Mouse (Mus musculus): Measurements from ENCODE around the gene C3ar1.

Gene C3ar1

DNA sequence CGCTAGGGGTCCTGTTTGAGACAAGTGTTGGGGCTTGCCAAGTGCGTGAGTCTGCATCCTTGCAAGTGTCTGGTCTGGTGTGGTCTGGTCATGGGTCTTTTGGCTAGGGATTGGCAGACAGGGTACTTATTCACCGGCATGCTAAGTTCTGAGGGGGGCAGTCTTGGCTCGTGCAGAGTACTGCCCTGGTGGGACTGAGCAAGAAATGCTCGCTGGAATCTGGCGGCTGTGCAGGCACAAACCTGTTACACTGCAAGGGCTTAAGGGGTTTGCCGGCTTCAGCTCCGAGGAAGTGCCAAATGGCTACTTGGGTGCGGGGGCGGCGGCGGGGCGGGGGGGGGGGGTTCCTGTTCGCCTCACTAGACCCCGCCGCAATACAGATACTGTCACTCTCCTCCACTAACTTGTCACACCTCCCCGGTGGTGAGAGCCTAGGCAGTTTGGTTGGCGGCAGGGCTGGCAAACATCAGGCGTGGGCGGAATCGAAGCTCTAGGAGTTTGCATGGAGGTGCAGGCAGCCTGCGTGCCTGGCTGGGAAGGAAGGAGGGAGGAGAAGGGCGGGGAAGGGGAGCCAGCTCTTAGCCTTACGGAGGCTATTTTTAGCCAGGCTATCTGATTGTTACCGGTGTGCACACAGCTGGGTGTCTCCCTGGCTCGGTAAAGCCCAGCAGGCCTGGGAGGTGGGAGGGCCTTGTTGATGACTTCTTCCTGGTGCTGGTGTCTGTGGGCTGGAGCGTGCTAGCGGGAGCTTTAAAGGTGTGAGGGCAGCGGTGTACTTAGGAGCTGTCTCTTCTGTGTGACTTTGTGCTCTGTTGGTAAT lies 29.8 kb downstream of the C3ar1 start:
- peak; percentile 60 for DNase-seq

DNA sequence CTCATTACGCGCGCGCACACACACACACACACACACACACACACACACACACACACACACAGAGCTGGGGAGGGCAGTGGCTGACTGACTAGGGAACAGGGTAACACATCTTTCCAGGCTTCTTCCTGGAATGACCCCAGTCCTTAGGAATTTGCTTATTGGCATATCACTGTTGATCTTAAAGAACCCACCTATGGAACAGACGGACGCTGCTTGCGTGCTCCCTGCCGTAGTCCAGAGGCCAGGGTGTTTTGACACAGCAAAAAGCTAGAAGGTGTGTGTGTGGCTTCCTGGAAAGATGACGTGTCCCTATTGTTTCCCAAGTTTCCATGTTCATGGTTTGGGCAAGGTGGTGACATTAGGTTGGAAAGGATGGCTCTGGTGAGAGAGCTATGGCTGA lies 30.8 kb downstream of the C3ar1 start:
- no peak for DNase-seq

- DNase-seq = peak; percentile 32
These were observed 31.9 kb downstream of the C3ar1 start for GRCm38 (mm10) chr6:122824086-122824485.

GRCm38 (mm10) chr6:122821822-122822221 lies 34.1 kb downstream of the C3ar1 start:
- DNase-seq = no peak

DNA sequence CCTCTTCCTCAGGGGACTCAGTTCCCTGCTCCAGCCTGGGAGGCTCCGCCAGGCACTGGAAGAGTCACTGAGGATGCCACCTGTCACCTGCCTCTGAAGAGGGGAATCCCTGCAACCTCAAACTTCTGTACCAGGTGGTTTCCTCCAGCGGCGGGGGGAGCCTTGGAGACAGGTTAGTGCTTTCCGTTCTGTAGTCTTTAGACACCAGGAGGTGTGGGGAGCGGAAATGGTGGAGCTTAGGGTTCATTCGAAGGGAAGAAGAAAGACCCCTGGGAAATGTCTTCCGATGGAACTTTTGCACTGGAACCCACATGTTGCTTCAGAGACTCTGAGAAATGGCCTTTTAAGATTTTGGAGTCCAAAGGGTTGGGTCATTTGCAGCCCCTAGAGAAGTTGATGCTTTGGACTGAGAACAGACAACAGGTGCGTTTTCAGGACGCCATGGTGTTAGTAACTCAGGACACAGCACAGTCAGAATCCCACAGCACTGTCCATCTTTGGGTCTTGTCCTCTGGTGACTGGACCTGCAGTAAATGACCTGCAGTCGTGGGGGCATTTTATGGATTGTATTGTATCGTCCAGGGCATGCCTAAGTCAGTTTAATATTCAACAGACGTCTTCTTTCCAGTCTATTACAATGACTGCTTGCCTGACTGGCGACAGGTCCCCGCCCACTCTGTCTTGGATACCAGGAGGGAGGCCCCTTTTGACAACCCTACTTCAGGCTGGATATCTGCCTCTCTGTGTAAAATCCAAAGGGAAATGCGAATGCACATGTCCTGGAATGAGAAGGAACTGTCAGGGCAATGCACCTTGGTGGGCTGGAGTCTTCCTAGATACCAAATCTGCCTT lies 34.9 kb downstream of the C3ar1 start:
- peak; percentile 10 for DNase-seq

GRCm38 (mm10) chr6:122820071-122820798 lies 35.7 kb downstream of the C3ar1 start:
- DNase-seq = peak; percentile 32

- peak; percentile 78 for DNase-seq
These were observed 36.5 kb downstream of the C3ar1 start, which contains the start of gene Foxj2 for GRCm38 (mm10) chr6:122819306-122820070. Foxj2 (plus strand) TSS chr6:122819914.

- no peak for DNase-seq
These were observed 42.3 kb downstream of the C3ar1 start for GRCm38 (mm10) chr6:122813640-122814039.

- DNase-seq = no peak
These were observed 43.2 kb downstream of the C3ar1 start for GRCm38 (mm10) chr6:122812716-122813115.

DNA sequence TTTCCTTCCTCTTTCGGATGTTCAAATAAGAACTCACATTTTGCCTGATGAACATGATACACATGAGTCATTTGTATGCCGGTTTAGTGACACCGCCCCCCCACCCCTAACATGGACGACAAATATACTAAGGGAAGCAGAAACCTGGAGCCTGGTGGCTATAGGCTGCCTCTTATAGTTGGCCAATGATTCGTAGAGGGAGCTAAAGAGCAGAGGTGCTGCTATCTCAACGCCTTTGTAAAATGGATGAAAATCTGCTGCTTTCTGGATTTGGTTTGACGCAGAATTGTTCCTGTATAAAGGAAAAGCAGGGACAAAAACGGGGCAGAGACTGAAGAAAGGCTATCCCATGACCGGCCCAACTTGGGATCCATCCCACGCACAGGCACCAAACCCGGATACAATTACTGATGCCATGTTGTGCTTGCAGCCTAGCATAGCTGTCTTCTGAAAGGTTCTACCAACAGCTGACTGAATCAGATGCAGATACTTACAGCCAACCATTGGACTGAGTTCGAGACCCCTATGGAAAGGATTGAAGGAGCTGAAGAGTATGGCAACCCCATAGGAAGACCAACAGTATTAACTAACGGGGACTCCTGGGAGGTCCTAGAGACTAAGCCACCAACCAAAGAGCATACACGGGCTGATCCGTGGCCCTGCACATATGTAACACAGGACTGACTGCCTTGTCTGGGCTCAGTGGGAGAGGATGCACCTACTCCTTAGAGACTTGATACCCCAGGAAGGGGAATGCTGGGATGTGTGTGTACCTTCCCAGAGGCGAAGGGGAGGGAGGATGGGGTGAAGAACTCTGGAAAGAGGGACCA lies 44.0 kb downstream of the C3ar1 start:
- DNase-seq = peak; percentile 34

DNA sequence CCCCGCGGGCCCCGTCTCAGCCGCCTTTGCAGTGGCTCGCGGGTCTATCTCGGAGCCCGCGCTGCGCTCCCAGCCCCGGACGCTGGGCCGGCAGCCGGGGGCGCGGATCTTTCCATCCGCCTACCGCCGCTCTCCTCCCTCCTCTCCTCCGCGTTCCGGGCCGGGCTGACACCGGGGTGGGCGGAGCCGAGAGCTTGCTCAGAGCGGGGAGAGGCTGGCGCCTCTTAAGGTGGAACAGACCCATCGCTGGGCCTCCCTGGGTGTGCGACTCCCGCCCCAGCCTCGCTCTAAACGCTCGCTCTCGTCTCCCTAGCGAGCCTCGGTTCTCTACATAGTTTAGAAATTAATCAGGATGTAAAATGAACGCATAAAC lies 44.7 kb downstream of the C3ar1 start:
- DNase-seq = peak; percentile 94

GRCm38 (mm10) chr6:122810615-122811279 lies 45.2 kb downstream of the C3ar1 start:
- DNase-seq = peak; percentile 96

- DNase-seq = no peak
These were observed 45.8 kb downstream of the C3ar1 start for GRCm38 (mm10) chr6:122810022-122810614.

DNA sequence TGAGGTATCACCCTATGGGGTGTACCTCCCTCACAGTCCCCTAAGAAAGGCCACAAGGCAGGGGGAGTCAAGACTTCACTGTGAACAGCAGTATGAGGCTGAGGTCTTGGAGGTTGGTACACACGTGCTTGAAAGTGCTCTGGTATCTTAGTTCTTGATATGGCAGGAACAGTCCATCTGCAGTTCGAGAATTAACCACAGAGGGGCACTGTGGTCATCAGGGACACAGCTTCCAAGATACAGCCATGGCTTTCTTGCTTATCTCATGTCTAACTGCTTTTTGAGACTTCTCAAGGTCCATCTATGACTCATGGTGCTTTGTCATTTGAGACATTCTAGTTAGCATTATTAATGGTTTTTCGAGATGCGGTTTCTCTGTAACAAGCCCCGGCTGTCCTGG lies 51.5 kb downstream of the C3ar1 start:
- DNase-seq = peak; percentile 88

GRCm38 (mm10) chr6:122801801-122802514 lies 54.0 kb downstream of the C3ar1 start:
- peak; percentile 15 for DNase-seq

- DNase-seq = peak; percentile 48
These were observed 54.6 kb downstream of the C3ar1 start, which contains the start of gene Slc2a3 for GRCm38 (mm10) chr6:122801301-122801800. Slc2a3 (minus strand) TSS chr6:122801640.

DNA sequence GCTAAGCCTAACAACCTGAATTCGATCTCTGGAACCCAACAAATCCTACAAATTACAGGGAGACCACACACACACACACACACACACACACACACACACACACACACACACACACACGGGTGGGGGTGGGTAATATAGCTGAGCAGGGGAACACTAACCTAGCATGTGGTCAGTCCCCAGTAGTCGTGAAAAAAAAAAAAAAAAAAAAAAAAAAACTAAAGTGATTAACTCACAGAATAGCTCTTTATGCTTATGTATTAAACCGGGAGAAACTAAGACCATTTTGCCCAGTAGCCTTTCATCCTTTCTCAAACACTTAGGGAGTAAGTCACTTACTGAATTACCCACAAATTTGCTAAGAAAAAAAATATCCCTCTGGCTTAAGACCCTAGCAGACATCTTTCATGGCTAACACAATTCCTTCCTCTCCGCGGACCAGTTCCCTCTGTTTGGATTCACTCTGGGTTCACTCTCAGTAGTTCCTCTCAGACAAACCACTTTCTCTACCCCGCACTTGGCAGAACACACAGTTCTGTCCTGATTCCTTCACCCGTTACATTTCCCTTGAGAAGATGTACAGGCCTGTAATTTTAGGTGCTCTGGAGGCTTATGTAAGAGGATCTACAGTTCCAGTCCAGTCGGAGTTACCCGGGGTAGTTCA lies 55.2 kb downstream of the C3ar1 start:
- DNase-seq = peak; percentile 12
